Mouse (Mus musculus) limb, embryonic 14.5 days (tissue): ENCODE results near the gene Tmem131l. TPM values are rescaled to one million over a fixed set of nuclear protein-coding genes. Genes with fewer than 3 reads are reported as not detected.

Experiments used
- ATAC-seq: fragments of 200-750 bp; cut with Nextera tagmentation; 2 replicates; pipeline ENCODE4 v1.8.0; 2017; ENCODE audit warnings: low read depth, moderate number of reproducible peaks, moderate TSS enrichment; ENCODE audit not compliant: low FRiP score
- DNase-seq: peaks from one replicate; pipeline ENCODE4 v3.0.0-alpha.2; 2015; ENCODE audit warnings: low spot score
- H3K27ac ChIP-seq: fragments of 300-500 bp; sonication (generic); replicated peaks from 2 replicates; pipeline ENCODE4 v1.5.1; 2014; ENCODE audit warnings: low read depth, mild to moderate bottlenecking, low read length, moderate library complexity, mixed read lengths
- H3K27me3 ChIP-seq: fragments of 300-500 bp; sonication (generic); 2 replicates; pipeline ENCODE4 v1.6.1; 2014; ENCODE audit warnings: low read length, mixed read lengths; ENCODE audit not compliant: control insufficient read depth, insufficient read depth
- H3K36me3 ChIP-seq: fragments of 300-500 bp; sonication (generic); 2 replicates; pipeline ENCODE4 v1.6.1; 2014; ENCODE audit warnings: mild to moderate bottlenecking, low read length, moderate library complexity, mixed read lengths; ENCODE audit not compliant: control insufficient read depth, insufficient read depth
- H3K4me1 ChIP-seq: fragments of 300-500 bp; sonication (generic); 2 replicates; pipeline ENCODE4 v1.6.1; 2014; ENCODE audit warnings: antibody characterized with exemption, low read length, mixed read lengths; ENCODE audit not compliant: control insufficient read depth, insufficient read depth
- H3K4me2 ChIP-seq: fragments of 300-500 bp; sonication (generic); replicated peaks from 2 replicates; pipeline ENCODE4 v1.6.1; 2014; ENCODE audit warnings: low read depth, mild to moderate bottlenecking, low read length, moderate library complexity; ENCODE audit not compliant: severe bottlenecking
- H3K4me3 ChIP-seq: fragments of 300-500 bp; sonication (generic); replicated peaks from 2 replicates; pipeline ENCODE4 v1.5.1; 2014; ENCODE audit warnings: low read length
- H3K9ac ChIP-seq: fragments of 300-500 bp; sonication (generic); 2 replicates; pipeline ENCODE4 v1.6.1; 2014; ENCODE audit warnings: mild to moderate bottlenecking, low read depth, low read length, moderate library complexity; ENCODE audit not compliant: severe bottlenecking
- H3K9me3 ChIP-seq: fragments of 300-500 bp; sonication (generic); 2 replicates; pipeline ENCODE4 v1.6.1; 2016; ENCODE audit warnings: low read length; ENCODE audit not compliant: control insufficient read depth
- POLR2A ChIP-seq: fragments of 200-500 bp; IDR thresholded peaks from 2 replicates; pipeline ENCODE4 v1.8.0; 2012; ENCODE audit warnings: inconsistent platforms, mild to moderate bottlenecking, moderate library complexity, borderline replicate concordance; ENCODE audit not compliant: insufficient read depth, insufficient read length; ENCODE audit errors: extremely low read depth
- WGBS: fragments of 180-500 bp; shearing (Covaris S2); extraction: QIAGEN DNeasy Blood & Tissue Kit; methylation state at CpG from one replicate; pipeline ENCODE4 v1.1.7; 2014; 5-methylcytosine and 5-hydroxymethylcytosine counted together
- polyA plus RNA-seq, 2 experiments: library from polyadenylated mRNA; depleted of rRNA in 1 of 2; stranded (reverse) in 1 of 2; unstranded in 1 of 2; fragments of >200 nt; fragmentation: Nextera tagmentation in 1 of 2; extraction: Ambion mirVana in 1 of 2; gene quantifications; 2 replicates each; pipeline versions ENCODE4 v1.2.1 to v1.2.3; 2012 to 2014

Gene Tmem131l
- polyA plus RNA-seq, 2 experiments = 52.4 to 59.8 TPM

DNA sequence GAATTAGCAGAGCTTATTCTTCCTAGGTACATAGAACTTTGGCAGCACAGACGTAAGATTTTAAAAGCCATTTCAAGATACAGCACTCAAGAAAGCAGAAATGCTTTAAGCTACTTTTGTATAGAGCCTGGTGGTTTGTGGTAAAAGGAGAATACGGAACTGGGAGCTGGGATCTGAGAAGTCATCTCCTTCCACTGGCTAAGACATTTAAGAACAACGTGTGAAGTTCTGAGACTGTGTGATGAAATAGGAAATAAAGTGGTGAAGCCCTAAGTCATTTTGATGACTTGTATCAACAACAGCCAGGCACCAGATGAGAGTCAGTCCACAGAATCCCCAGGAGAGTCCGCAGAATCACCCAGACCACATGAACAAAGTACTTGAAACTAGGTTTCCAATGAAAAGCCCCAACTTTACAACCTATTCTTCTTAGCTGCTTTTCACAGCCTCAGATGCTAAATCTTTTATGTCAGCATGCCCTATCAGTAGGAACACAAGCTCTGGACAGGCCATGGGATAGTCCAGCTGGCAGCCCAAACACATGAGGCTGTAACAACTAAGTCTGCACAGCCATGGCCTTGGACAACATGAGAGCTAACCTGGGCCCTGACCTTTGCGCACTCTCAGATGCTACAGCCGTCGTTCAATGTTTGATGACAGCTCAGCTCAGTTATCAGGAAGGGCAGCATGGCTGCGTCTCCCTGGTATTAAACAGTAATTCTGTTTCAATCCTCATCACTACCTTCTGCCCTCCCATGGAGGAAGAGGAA, 92.3 kb downstream of the Tmem131l start:
- no peak overlapping the region for H3K9ac ChIP-seq
- no peak overlapping the region for H3K4me2 ChIP-seq
- H3K27ac ChIP-seq = no peak overlapping the region
- H3K27me3 ChIP-seq = no peaks in the 10 kb centered on the region
- DNase-seq = no peak
- peaks cover 14% of the 10 kb centered on the region; the same call in 1 of the 2 replicates for H3K36me3 ChIP-seq
- H3K4me1 ChIP-seq = peaks cover 3% of the 10 kb centered on the region; the same call in 1 of the 2 replicates
- no peak for ATAC-seq
- H3K4me3 ChIP-seq = no peak overlapping the region
- 75% methylated on average over 8 of the region's 8 CpGs for WGBS
- no peaks in the 10 kb centered on the region for H3K9me3 ChIP-seq
- no peak for TF ChIP-seq POLR2A

DNA sequence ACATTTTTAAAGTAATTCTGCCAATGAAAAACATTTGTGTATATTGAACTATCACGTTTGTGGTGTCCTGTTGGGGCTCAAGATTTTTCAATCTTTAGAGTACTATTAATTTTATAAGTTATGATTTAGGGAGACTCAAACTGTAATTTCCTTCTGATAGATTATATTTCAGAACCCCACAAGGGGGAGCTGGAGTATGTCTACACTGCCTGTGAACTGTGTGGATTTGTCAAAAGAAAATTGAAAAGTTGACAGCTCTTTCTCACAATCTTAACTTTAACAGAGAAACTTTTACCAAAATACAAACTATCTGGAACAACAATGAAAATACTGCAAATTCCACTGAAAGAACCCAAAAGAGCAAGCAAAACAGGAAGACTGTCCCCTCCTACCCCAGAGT, 93.1 kb downstream of the Tmem131l start:
- no peak overlapping the region for H3K27ac ChIP-seq
- H3K9ac ChIP-seq = no peak overlapping the region
- 70% methylated on average over 1 of the region's 1 CpGs for WGBS
- H3K9me3 ChIP-seq = no peaks in the 10 kb centered on the region
- no peaks in the 10 kb centered on the region for H3K27me3 ChIP-seq
- peaks cover 3% of the 10 kb centered on the region; the same call in 1 of the 2 replicates for H3K4me1 ChIP-seq
- DNase-seq (peak; percentile 57), ATAC-seq (no peak)
- H3K4me2 ChIP-seq = no peak overlapping the region
- no peak overlapping the region for H3K4me3 ChIP-seq
- peaks cover 19% of the 10 kb centered on the region; the same call in 1 of the 2 replicates for H3K36me3 ChIP-seq
- no peak for TF ChIP-seq POLR2A

DNA sequence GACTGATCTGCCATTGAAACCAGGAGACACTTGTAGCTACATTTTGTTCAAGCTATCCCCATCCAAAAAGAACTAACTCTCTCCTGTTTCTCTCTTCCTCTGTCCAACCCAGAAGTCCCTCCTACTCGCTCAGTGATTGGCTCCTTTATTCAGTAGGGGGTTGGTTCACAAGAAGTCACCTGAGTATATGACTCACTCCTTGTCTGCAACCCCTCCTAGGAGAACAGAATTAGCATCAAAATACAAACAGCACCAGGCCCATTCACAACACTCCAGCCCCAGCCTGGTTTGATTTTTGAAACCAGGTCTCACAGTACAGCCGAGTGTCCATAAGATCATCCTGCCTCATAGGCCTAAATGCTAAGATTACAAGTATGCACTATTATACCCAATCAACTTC, 96.3 kb downstream of the Tmem131l start:
- no peak overlapping the region for H3K27ac ChIP-seq
- H3K27me3 ChIP-seq = no peaks in the 10 kb centered on the region
- no peak overlapping the region for H3K4me2 ChIP-seq
- no peak overlapping the region for H3K9ac ChIP-seq
- DNase-seq = no peak
- H3K36me3 ChIP-seq = peaks cover 35% of the 10 kb centered on the region
- WGBS = 85% methylated on average over 2 of the region's 2 CpGs
- no peak for TF ChIP-seq POLR2A
- no peaks in the 10 kb centered on the region for H3K9me3 ChIP-seq
- H3K4me3 ChIP-seq = no peak overlapping the region
- no peak for ATAC-seq
- H3K4me1 ChIP-seq = no peaks in the 10 kb centered on the region; the same call in 1 of the 2 replicates

DNA sequence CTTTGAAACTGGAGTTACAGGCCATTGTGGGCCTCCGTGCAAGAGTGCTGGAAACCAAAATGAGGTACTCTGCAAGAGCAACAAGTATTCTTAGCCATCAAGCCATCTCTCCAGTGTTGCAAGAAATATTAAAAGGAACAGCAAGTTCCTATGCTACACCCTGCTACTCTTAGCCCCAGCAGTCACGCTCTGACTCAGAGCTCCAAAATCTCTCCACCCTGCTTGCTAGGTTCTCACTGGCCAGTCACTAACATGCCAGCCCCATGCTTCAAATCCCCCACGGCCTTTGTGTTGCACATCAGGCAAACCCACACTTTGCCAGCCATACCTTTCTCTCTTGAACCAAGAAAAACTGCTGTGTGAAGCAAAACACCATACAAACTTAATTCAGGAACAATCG, 96.8 kb downstream of the Tmem131l start:
- H3K36me3 ChIP-seq = peaks cover 39% of the 10 kb centered on the region
- H3K27ac ChIP-seq = no peak overlapping the region
- no peak for ATAC-seq
- 88% methylated on average over 4 of the region's 4 CpGs for WGBS
- no peaks in the 10 kb centered on the region; the same call in 1 of the 2 replicates for H3K4me1 ChIP-seq
- no peak for TF ChIP-seq POLR2A
- no peaks in the 10 kb centered on the region for H3K9me3 ChIP-seq
- H3K9ac ChIP-seq = no peak overlapping the region
- H3K4me3 ChIP-seq = no peak overlapping the region
- no peak overlapping the region for H3K4me2 ChIP-seq
- DNase-seq = no peak
- H3K27me3 ChIP-seq = no peaks in the 10 kb centered on the region

DNA sequence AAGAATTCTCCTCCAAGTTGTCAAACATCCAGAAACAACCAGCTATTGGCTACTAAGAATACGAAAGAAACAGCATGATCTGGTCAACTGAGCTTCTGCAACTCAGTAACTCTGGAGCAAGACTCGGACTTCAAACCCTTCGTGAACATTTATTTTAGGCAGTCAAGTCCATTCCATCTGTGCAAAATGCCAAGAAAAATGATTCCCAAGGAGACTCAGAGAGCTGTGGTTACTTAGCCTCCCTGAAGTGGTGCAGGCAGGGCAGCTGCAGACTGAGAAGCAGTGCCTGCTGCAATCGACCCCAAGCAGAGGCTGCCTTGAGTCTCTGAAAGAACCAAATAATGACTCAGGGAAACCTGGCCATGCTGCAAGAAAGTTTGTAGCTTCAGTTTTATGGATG, 98.1 kb downstream of the Tmem131l start:
- Histone ChIP-seq H3K36me3 (peaks cover 48% of the 10 kb centered on the region), H3K9ac (no peak overlapping the region), H3K4me3 (no peak overlapping the region), H3K27me3 (no peaks in the 10 kb centered on the region), H3K4me2 (no peak overlapping the region), H3K27ac (no peak overlapping the region), H3K9me3 (no peaks in the 10 kb centered on the region), H3K4me1 (no peaks in the 10 kb centered on the region)
- no peak for DNase-seq
- ATAC-seq = no peak
- no peak for TF ChIP-seq POLR2A
- 86% methylated on average over 4 of the region's 4 CpGs for WGBS

DNA sequence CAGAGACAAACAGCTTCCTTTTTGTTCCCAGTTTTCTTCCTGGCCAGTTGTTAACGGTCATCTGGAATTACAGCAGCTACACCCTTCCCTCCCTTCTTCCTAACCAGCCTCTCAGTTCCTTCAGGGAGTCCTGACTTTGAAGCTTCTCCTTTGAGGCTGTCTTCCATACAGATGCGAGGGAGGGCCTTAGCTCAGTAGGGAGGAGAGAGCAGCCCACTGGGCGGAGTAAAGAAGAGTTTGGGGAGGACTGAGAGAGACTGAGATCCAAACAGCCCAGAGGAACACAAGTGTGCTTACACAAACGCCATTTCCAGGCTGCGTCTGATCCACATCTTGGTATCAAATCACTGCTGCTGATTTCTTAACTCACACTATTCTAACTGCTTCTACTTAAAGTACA, 101.1 kb downstream of the Tmem131l start:
- no peaks in the 10 kb centered on the region for H3K4me1 ChIP-seq
- 45% methylated on average over 5 of the region's 5 CpGs for WGBS
- no peak overlapping the region for H3K4me3 ChIP-seq
- DNase-seq = no peak
- no peak overlapping the region for H3K9ac ChIP-seq
- no peaks in the 10 kb centered on the region for H3K27me3 ChIP-seq
- no peak for TF ChIP-seq POLR2A
- H3K36me3 ChIP-seq = peaks cover 61% of the 10 kb centered on the region
- no peak for ATAC-seq
- H3K9me3 ChIP-seq = no peaks in the 10 kb centered on the region
- H3K27ac ChIP-seq = no peak overlapping the region
- H3K4me2 ChIP-seq = no peak overlapping the region
